Mouse (Mus musculus) midbrain, postnatal 0 days (tissue): ENCODE results near the gene Stxbp1. TPM values are rescaled to one million over a fixed set of nuclear protein-coding genes. Genes with fewer than 3 reads are reported as not detected.

ENCODE experiments used
- ATAC-seq: fragments of 200-750 bp; cut with Nextera tagmentation; 2 replicates; pipeline ENCODE4 v1.8.0; 2017; ENCODE audit warnings: moderate number of reproducible peaks, mild to moderate bottlenecking, moderate TSS enrichment, moderate library complexity; ENCODE audit not compliant: low FRiP score
- DNase-seq: peaks from one replicate; pipeline ENCODE4 v3.0.0-alpha.2; 2015; ENCODE audit warnings: low spot score
- H3K27ac ChIP-seq: fragments of 300-500 bp; sonication (generic); 2 replicates; pipeline ENCODE4 v1.5.1; 2014; ENCODE audit warnings: low read depth, mild to moderate bottlenecking, low read length, mixed read lengths
- H3K27me3 ChIP-seq: fragments of 300-500 bp; sonication (generic); 2 replicates; pipeline ENCODE4 v1.6.1; 2014; ENCODE audit warnings: low read length, control low read depth, mixed read lengths; ENCODE audit not compliant: insufficient read depth
- H3K36me3 ChIP-seq: fragments of 300-500 bp; sonication (generic); 2 replicates; pipeline ENCODE4 v1.6.1; 2014; ENCODE audit warnings: low read length, control low read depth, mixed read lengths; ENCODE audit not compliant: insufficient read depth
- H3K4me1 ChIP-seq: fragments of 300-500 bp; sonication (generic); 2 replicates; pipeline ENCODE4 v1.6.1; 2014; ENCODE audit warnings: mild to moderate bottlenecking, control low read depth, antibody characterized with exemption, low read length, mixed read lengths; ENCODE audit not compliant: insufficient read depth
- H3K4me2 ChIP-seq: fragments of 300-500 bp; sonication (generic); 2 replicates; pipeline ENCODE4 v1.6.1; 2014; ENCODE audit warnings: low read depth, mild to moderate bottlenecking, low read length, mixed read lengths; ENCODE audit not compliant: poor library complexity, severe bottlenecking
- H3K4me3 ChIP-seq: fragments of 300-500 bp; sonication (generic); 2 replicates; pipeline ENCODE4 v1.5.1; 2014; ENCODE audit warnings: low read depth, mild to moderate bottlenecking, low read length, moderate library complexity
- H3K9ac ChIP-seq: fragments of 300-500 bp; sonication (generic); replicated peaks from 2 replicates; pipeline ENCODE4 v1.6.1; 2014; ENCODE audit warnings: mild to moderate bottlenecking, low read length, moderate library complexity, mixed read lengths; ENCODE audit not compliant: poor library complexity, severe bottlenecking
- H3K9me3 ChIP-seq: fragments of 300-500 bp; sonication (generic); 2 replicates; pipeline ENCODE4 v1.6.1; 2016; ENCODE audit warnings: low read length, control low read depth
- CTCF ChIP-seq: IDR thresholded peaks from 2 replicates; pipeline ENCODE4 v1.5.1; 2016; ENCODE audit warnings: antibody characterized with exemption, mild to moderate bottlenecking
- WGBS: fragments of 180-500 bp; shearing (Covaris S2); extraction: QIAGEN DNeasy Blood & Tissue Kit; methylation state at CpG from one replicate; pipeline ENCODE4 v1.1.7; 2014; 5-methylcytosine and 5-hydroxymethylcytosine counted together
- polyA plus RNA-seq: library from polyadenylated mRNA; unstranded; fragments of >200 nt; fragmentation: Nextera tagmentation; extraction: Ambion mirVana; gene quantifications from 2 replicates; pipeline ENCODE4 v1.2.1, GENCODE M21; 2015
- total RNA-seq: library from RNA; depleted of rRNA; stranded (reverse); fragments of >200 nt; gene quantifications from 2 replicates; pipeline ENCODE4 v1.2.3, GENCODE M21; 2014

Gene Stxbp1
- total and polyA plus RNA-seq, 2 experiments from 2014 or later: 185 to 424 TPM

- ATAC-seq (no peak), DNase-seq (no peak)
- no peak overlapping the region for H3K4me2 ChIP-seq
- WGBS: 76% methylated on average over 4 of the region's 4 CpGs
- H3K9ac ChIP-seq: no peak overlapping the region
- no peak overlapping the region for H3K27ac ChIP-seq
- TF ChIP-seq CTCF: no peak
- no peaks in the 10 kb centered on the region for H3K27me3 ChIP-seq
- H3K9me3 ChIP-seq: no peaks in the 10 kb centered on the region
- H3K4me3 ChIP-seq: no peak overlapping the region
- H3K36me3 ChIP-seq: no peaks in the 10 kb centered on the region
- no peaks in the 10 kb centered on the region for H3K4me1 ChIP-seq
Measured at GRCm38 (mm10) chr2:32867354-32867753, 20.3 kb upstream of the Stxbp1 start.

- Histone ChIP-seq H3K9ac (no peak overlapping the region), H3K36me3 (no peaks in the 10 kb centered on the region), H3K4me1 (no peaks in the 10 kb centered on the region), H3K9me3 (no peaks in the 10 kb centered on the region), H3K4me3 (no peak overlapping the region), H3K27me3 (no peaks in the 10 kb centered on the region), H3K4me2 (no peak overlapping the region), H3K27ac (no peak overlapping the region)
- ATAC-seq (no peak), DNase-seq (peak; percentile 69)
- WGBS: 66% methylated on average over 2 of the region's 2 CpGs
- peak; percentile 86 for TF ChIP-seq CTCF
Measured at GRCm38 (mm10) chr2:32864755-32865154, 17.7 kb upstream of the Stxbp1 start.

DNA sequence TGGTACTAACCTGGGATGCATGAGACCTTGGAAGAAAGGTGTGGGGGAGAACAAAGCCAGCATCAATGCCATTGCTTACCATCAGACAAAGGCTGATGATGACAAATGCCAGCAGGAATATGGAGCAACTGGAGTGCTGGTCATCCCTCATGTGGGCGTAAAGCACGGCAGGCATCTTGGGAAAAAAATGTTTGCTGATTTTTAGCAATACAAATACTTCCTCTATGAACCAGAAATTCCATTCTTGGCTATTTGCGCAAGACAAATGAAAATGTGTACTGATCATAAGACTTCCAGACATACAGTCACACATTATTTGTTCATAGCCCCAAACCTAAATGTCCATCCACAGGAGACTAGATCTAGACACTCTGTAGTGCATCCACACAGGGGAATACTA is 16.3 kb upstream of the Stxbp1 start:
- Histone ChIP-seq H3K4me3 (no peak overlapping the region), H3K9me3 (no peaks in the 10 kb centered on the region), H3K27ac (no peak overlapping the region), H3K9ac (no peak overlapping the region), H3K4me2 (no peak overlapping the region), H3K36me3 (no peaks in the 10 kb centered on the region), H3K27me3 (no peaks in the 10 kb centered on the region), H3K4me1 (no peaks in the 10 kb centered on the region)
- WGBS: 95% methylated on average over 3 of the region's 3 CpGs
- DNase-seq: no peak
- no peak for ATAC-seq
- TF ChIP-seq CTCF: no peak

DNA sequence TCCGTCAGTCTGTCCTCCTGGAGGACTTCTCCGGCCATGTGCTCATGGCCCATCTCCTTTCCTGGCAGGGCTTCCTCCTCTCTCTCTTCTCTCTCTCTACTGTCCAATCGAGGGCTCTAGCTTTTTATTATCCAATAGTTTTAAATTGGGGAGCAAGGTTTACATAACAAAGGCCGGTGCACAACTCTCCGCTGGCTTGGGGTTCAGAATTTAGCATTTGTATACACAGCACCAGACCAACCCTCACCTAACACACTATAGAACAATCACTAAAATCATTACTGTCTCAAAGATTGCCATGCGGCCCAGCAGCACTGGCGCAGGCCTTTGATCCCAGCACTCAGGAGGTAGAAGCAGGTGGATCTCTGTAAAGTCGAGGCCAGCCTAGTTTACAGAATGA is 13.8 kb upstream of the Stxbp1 start:
- no peak for TF ChIP-seq CTCF
- Histone ChIP-seq H3K4me3 (no peak overlapping the region), H3K27me3 (no peaks in the 10 kb centered on the region), H3K4me1 (no peaks in the 10 kb centered on the region), H3K9me3 (no peaks in the 10 kb centered on the region), H3K9ac (no peak overlapping the region), H3K4me2 (no peak overlapping the region), H3K36me3 (no peaks in the 10 kb centered on the region), H3K27ac (no peak overlapping the region)
- DNase-seq (no peak), ATAC-seq (no peak)
- 81% methylated on average over 8 of the region's 8 CpGs for WGBS

GRCm38 (mm10) chr2:32859622-32860012 is 12.6 kb upstream of the Stxbp1 start:
- ATAC-seq (no peak), DNase-seq (no peak)
- no peaks in the 10 kb centered on the region for H3K4me1 ChIP-seq
- no peak overlapping the region for H3K4me3 ChIP-seq
- H3K36me3 ChIP-seq: no peaks in the 10 kb centered on the region
- no peak for TF ChIP-seq CTCF
- H3K9ac ChIP-seq: no peak overlapping the region
- no peaks in the 10 kb centered on the region for H3K27me3 ChIP-seq
- no peak overlapping the region for H3K27ac ChIP-seq
- no peaks in the 10 kb centered on the region for H3K9me3 ChIP-seq
- H3K4me2 ChIP-seq: no peak overlapping the region
- 84% methylated on average over 5 of the region's 5 CpGs for WGBS

GRCm38 (mm10) chr2:32859010-32859621 is 12.1 kb upstream of the Stxbp1 start:
- no peak for ATAC-seq
- Histone ChIP-seq H3K9me3 (no peaks in the 10 kb centered on the region), H3K4me3 (no peak overlapping the region), H3K36me3 (no peaks in the 10 kb centered on the region), H3K27me3 (no peaks in the 10 kb centered on the region), H3K27ac (no peak overlapping the region), H3K4me2 (no peak overlapping the region), H3K9ac (no peak overlapping the region), H3K4me1 (no peaks in the 10 kb centered on the region)
- peak; percentile 87 for TF ChIP-seq CTCF
- DNase-seq: peak; percentile 64
- WGBS: 48% methylated on average over 10 of the region's 10 CpGs
